Mouse (Mus musculus) intestine, embryonic 16.5 days (tissue): ENCODE results near the gene Lrfn4. TPM values are rescaled to one million over a fixed set of nuclear protein-coding genes. Genes with fewer than 3 reads are reported as not detected.

Experiments used
- ATAC-seq: fragments of 200-750 bp; cut with Nextera tagmentation; 2 replicates; pipeline ENCODE4 v1.8.0; 2017; ENCODE audit warnings: moderate TSS enrichment, moderate library complexity
- H3K27ac ChIP-seq: fragments of 300-500 bp; sonication (generic); 2 replicates; pipeline ENCODE4 v1.5.1; 2014; ENCODE audit warnings: mild to moderate bottlenecking, low read length
- H3K27me3 ChIP-seq: fragments of 300-500 bp; sonication (generic); replicated peaks from 2 replicates; pipeline ENCODE4 v1.6.1; 2014; ENCODE audit warnings: low read length, control low read depth, mixed read lengths; ENCODE audit not compliant: control insufficient read depth, insufficient read depth
- H3K36me3 ChIP-seq: fragments of 300-500 bp; sonication (generic); 2 replicates; pipeline ENCODE4 v1.6.1; 2014; ENCODE audit warnings: low read length, control low read depth; ENCODE audit not compliant: control insufficient read depth, insufficient read depth
- H3K4me1 ChIP-seq: fragments of 300-500 bp; sonication (generic); 2 replicates; pipeline ENCODE4 v1.6.1; 2014; ENCODE audit warnings: low read length, control low read depth, mixed read lengths; ENCODE audit not compliant: control insufficient read depth, insufficient read depth
- H3K4me2 ChIP-seq: fragments of 300-500 bp; sonication (generic); 2 replicates; pipeline ENCODE4 v1.6.1; 2014; ENCODE audit warnings: low read depth, low read length, control low read depth
- H3K4me3 ChIP-seq: fragments of 300-500 bp; sonication (generic); 2 replicates; pipeline ENCODE4 v1.5.1; 2014; ENCODE audit warnings: mild to moderate bottlenecking, low read length
- H3K9ac ChIP-seq: fragments of 300-500 bp; sonication (generic); 2 replicates; pipeline ENCODE4 v1.6.1; 2014; ENCODE audit warnings: low read depth, low read length
- H3K9me3 ChIP-seq: fragments of 300-500 bp; sonication (generic); 2 replicates; pipeline ENCODE4 v1.6.1; 2016; ENCODE audit warnings: low read length, control low read depth; ENCODE audit not compliant: control insufficient read depth
- WGBS: fragments of 180-500 bp; shearing (Covaris S2); extraction: QIAGEN DNeasy Blood & Tissue Kit; methylation state at CpG from one replicate; pipeline ENCODE4 v1.1.7; 2014; 5-methylcytosine and 5-hydroxymethylcytosine counted together
- polyA plus RNA-seq: library from polyadenylated mRNA; unstranded; fragments of >200 nt; fragmentation: Nextera tagmentation; extraction: Ambion mirVana; gene quantifications from 2 replicates; pipeline ENCODE4 v1.2.1, GENCODE M21; 2015

Gene Lrfn4
- polyA plus RNA-seq, 1 experiment from 2014 or later, result 2.7 TPM

DNA sequence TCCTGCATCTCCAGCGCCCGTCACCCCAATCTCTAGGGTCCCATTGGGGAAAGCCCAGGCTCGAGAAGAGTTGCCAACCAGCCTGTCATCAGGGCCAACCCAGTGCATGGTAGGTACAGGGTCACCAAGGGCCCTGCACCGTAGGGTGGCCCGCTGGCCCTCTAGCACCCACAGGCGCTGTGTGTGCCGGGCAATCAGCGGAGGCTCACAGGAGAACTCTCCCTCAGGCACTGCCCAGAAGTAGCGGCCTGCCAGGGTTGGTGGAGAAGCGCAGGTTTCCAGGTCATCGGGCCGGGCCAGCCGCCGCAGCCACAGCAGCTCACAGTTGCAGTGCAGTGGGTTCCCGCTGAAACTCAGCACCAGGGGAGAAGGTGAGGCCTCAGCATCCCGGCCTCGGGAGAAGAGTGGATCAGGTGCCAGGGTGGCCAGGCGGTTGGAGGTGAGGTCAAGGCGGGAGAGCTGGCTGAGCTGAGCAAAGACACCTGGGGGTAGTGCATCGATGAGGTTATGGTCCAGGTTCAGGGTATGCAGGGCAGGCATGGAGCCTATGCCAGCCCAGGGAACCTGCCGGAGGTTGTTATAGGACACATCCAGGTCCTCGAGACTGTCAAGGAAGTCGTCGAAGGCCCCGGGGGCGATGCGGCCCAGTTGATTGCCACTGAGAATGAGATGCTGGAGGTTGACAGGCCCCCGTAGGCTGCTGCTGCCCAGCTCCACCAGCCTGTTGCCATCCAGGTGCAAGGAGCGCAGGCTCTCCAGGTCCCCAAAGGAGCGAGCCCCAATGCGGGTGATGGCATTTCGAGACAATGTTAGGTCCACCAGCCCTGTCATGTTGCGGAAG, 1.8 kb downstream of the Lrfn4 start:
- peak overlapping the region; percentile 94 for H3K4me3 ChIP-seq
- no peak for ATAC-seq
- peak overlapping the region; percentile 82; the same call in 1 of the 2 replicates for H3K4me2 ChIP-seq
- H3K36me3 ChIP-seq, result peaks cover 16% of the 10 kb centered on the region
- H3K9ac ChIP-seq, result peak overlapping the region; percentile 92
- WGBS, result 89% methylated on average over 33 of the region's 33 CpGs
- no peaks in the 10 kb centered on the region for H3K9me3 ChIP-seq
- peaks cover 31% of the 10 kb centered on the region for H3K4me1 ChIP-seq
- no peaks in the 10 kb centered on the region for H3K27me3 ChIP-seq
- H3K27ac ChIP-seq, result no peak overlapping the region; the same call in 1 of the 2 replicates

DNA sequence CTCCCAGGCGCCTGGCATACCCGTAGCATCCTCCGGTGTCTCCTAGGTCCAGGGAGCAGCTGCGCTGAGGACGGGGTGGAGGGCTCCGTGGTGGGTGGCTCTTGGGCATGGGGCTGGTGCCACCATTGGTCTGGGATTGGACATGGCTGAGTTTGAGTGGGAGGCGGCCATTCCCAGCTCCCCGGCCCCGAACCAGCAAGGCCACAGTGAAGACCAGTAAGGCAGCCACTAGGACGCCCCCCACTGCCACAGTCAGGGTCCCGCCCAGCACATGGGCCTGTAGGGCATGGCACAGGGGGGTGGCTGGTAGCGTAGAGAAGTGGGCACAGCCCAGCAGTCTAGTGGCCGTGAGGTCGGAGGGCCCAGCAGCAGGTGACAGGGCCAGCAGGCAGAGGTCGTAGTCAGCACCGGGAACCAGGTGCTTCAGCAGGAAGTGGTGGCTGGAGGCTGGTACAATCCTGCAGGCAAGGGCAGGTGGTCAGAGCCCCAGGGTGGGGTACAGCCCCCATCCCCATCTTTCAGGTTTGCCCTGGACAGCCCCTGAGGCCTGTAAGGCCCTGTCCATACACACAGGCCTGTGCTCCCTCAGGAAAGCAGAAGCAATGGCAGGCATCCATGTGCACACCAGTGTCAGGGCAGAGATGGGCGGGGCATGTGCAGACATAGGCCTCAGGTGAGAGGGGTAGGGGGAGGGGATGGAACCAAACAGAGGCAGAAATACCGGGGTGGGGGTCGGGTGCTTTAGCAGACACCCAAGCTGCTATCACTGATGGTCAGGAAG, 3.1 kb downstream of the Lrfn4 start:
- no peaks in the 10 kb centered on the region for H3K9me3 ChIP-seq
- H3K4me1 ChIP-seq, result peaks cover 31% of the 10 kb centered on the region
- 0 out of 2 replicates have a peak overlapping the region, but pooled peaks have one; percentile 31 for H3K9ac ChIP-seq
- no peak for ATAC-seq
- H3K4me3 ChIP-seq, result no peak overlapping the region
- 89% methylated on average over 19 of the region's 19 CpGs for WGBS
- H3K27me3 ChIP-seq, result no peaks in the 10 kb centered on the region
- no peak overlapping the region for H3K4me2 ChIP-seq
- H3K27ac ChIP-seq, result no peak overlapping the region
- H3K36me3 ChIP-seq, result peaks cover 16% of the 10 kb centered on the region

DNA sequence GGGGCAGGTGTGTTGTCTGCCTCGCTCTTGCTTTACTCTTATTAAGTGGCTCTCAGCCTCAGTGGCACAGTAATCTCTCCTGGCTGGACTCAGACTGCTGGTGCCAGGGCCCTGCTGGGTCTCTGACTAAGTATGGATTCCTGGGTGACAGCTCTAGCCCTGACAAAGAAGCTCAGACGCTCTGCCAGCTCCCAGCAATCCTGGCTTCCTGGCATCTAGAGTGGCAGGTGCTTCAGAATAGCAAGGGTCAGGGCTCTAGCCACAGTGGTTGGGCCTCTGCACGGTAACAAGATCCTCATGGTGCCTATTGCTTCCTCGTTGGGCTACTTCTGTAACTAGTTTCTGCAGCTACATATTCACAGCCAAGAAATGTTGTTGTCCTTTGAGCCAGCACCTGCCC, 5.4 kb downstream of the Lrfn4 start:
- Histone ChIP-seq H3K4me3 (no peak overlapping the region), H3K27me3 (no peaks in the 10 kb centered on the region), H3K36me3 (peaks cover 16% of the 10 kb centered on the region), H3K4me1 (peaks cover 27% of the 10 kb centered on the region), H3K9me3 (no peaks in the 10 kb centered on the region), H3K9ac (no peak overlapping the region), H3K27ac (no peak overlapping the region), H3K4me2 (no peak overlapping the region)
- 62% methylated on average over 4 of the region's 4 CpGs for WGBS
- no peak for ATAC-seq

DNA sequence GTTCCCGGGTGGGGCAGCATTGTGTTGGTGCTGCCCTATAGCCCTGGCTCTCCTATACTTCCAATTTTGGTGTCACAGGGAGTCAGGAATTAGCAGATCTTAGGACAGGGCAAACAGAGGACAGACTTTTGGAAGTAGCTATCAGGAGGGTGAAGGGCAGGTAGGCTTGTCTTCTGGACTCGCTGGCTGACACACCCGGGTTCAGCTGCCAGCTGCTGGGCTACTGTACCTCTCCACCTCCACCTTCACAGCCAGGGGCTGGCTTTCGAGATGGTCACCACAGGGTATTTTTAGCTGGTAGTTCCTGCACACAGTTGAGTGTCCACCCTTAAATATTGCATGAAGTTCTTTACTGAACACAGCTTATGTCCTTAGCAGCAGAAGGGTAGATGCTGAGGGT, 7.0 kb downstream of the Lrfn4 start:
- H3K4me1 ChIP-seq, result peaks cover 33% of the 10 kb centered on the region
- no peak overlapping the region for H3K9ac ChIP-seq
- no peak for ATAC-seq
- H3K9me3 ChIP-seq, result no peaks in the 10 kb centered on the region
- H3K4me3 ChIP-seq, result no peak overlapping the region
- no peak overlapping the region for H3K27ac ChIP-seq
- peaks cover 15% of the 10 kb centered on the region for H3K36me3 ChIP-seq
- no peak overlapping the region for H3K4me2 ChIP-seq
- H3K27me3 ChIP-seq, result no peaks in the 10 kb centered on the region
- WGBS, result 82% methylated on average over 4 of the region's 4 CpGs

DNA sequence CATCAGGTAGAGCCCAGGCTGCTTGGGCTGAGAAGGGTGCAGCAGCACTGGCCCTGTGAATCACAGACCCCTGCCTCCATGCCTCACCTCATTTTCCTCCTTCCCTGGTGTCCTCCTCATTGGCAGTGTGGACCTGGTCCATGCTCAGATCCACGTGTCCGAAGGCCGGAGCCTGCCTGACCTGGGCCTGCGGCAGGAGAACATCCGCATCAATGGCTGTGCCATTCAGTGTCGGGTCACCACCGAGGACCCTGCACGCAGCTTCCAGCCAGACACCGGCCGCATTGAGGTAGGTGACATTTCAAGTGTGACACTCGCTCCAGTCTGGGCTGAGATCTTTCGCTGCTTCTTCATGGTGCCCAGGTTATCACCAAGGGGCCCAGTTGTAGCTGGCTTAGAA, 8.1 kb downstream of the Lrfn4 start:
- WGBS, result 91% methylated on average over 12 of the region's 12 CpGs
- H3K4me1 ChIP-seq, result peaks cover 25% of the 10 kb centered on the region
- H3K27me3 ChIP-seq, result no peaks in the 10 kb centered on the region
- no peak overlapping the region for H3K4me2 ChIP-seq
- no peak for ATAC-seq
- H3K27ac ChIP-seq, result no peak overlapping the region
- peaks cover 9% of the 10 kb centered on the region for H3K36me3 ChIP-seq
- H3K9me3 ChIP-seq, result no peaks in the 10 kb centered on the region
- H3K9ac ChIP-seq, result no peak overlapping the region
- no peak overlapping the region for H3K4me3 ChIP-seq

DNA sequence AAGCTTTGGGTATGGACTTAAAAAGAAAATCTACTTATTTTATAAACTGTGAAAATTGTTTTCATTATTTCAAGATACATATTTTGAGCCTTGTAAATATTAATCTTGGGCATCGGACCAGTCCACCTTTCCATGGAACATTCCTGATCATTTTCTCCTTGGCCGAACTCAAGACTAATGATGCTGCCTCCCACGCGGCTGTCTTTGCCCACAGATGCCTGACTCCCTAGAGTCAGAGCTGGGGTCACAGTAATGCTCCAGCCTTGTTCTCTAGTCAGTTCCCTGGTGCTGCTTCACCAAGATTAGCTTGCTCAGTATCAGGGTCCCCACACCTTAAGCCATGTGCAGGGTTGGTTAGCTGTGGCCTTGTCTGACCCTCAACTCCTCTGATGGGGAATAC, 9.8 kb downstream of the Lrfn4 start:
- Histone ChIP-seq H3K9ac (no peak overlapping the region), H3K4me3 (no peak overlapping the region), H3K27me3 (no peaks in the 10 kb centered on the region), H3K27ac (no peak overlapping the region), H3K9me3 (no peaks in the 10 kb centered on the region), H3K4me2 (no peak overlapping the region), H3K4me1 (peaks cover 24% of the 10 kb centered on the region), H3K36me3 (no peaks in the 10 kb centered on the region)
- 66% methylated on average over 4 of the region's 4 CpGs for WGBS
- no peak for ATAC-seq

DNA sequence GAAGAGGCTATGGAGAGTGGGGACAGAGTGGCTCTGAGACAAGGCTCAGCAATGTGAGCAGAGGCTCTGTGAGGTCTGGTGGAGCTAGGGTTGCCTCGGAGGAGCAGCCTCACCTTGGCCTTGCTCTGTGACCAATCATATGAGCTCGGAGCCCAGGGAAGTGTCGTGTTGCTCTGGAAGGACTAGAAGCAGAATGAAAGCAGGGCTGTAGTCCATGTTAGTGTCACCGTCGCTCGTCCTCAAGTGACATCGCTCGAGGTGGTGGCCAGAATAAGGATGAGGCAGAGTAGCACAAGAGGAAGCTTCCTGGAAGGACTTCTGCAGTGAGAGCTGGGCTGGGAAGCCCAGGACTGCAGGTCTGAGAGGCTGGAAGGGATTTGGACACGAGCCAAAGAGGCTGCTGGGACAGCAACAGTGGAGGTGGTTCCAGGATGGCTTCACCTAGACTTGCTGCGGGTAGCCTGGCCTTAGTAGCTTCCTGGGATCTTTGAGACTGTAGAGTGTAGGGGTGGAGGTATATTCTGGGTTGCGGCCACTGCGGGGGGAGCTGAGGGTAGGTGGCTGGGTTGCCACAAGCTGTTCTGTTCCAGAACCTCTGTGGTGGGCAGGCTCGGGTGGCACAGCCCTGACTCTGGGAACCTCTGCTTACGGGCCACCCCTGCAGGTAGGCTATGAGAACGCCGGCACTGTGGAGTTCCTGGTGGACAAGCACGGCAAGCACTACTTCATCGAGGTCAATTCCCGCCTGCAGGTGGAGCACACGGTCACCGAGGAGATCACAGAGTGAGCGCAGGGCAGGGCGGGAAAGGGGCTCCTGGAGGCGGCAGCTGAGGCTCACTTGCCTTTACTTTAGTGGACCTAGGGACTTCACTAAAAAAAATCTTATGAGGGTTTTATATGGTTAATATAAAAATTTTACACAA, 11.4 kb downstream of the Lrfn4 start:
- Histone ChIP-seq H3K36me3 (no peaks in the 10 kb centered on the region), H3K4me1 (peaks cover 18% of the 10 kb centered on the region), H3K9ac (peak overlapping the region; percentile 51), H3K4me2 (no peak overlapping the region; the same call in 1 of the 2 replicates), H3K27ac (peak overlapping the region; percentile 19; the same call in 1 of the 2 replicates), H3K27me3 (no peaks in the 10 kb centered on the region), H3K4me3 (no peak overlapping the region), H3K9me3 (no peaks in the 10 kb centered on the region)
- peak; percentile 82 for ATAC-seq
- WGBS, result 35% methylated on average over 24 of the region's 24 CpGs

DNA sequence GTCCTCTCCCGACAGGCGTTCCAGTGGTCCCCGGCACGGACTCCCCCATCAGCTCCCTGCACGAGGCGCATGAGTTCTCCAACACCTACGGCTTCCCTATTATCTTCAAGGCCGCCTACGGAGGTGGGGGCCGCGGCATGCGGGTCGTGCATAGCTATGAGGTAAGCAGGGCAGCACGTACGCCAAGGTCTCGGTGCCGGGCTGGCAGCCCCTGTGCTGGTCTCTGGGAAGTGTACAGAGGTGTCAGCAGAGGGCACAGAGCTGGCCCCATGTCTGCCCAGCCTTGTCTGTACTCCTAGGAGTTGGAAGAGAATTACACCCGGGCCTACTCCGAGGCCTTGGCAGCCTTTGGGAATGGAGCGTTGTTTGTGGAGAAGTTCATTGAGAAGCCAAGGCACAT, 13.0 kb downstream of the Lrfn4 start:
- H3K4me2 ChIP-seq, result no peak overlapping the region
- H3K27me3 ChIP-seq, result no peaks in the 10 kb centered on the region
- no peaks in the 10 kb centered on the region for H3K36me3 ChIP-seq
- 87% methylated on average over 20 of the region's 20 CpGs for WGBS
- no peak for ATAC-seq
- no peak overlapping the region for H3K9ac ChIP-seq
- peaks cover 22% of the 10 kb centered on the region for H3K4me1 ChIP-seq
- no peak overlapping the region for H3K4me3 ChIP-seq
- H3K27ac ChIP-seq, result no peak overlapping the region
- H3K9me3 ChIP-seq, result no peaks in the 10 kb centered on the region

DNA sequence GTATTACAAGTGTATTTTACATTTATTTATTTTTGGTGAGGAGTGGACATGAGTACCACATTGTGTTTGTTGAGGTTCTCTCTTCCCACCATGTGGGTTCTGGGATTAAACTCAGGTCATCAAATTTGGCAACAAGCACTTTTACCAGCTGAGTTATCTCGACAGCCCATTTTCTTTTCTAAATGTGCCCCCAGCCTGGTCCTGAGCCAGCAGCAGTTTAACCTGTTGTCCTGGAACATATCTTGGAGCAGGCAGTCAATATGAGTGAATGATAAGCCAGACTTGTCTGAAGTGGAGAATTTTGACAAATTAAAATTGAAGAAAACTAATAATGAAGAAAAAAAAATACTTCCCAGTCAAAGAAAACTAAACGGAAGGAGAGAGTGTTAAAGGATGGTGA, 19.4 kb downstream of the Lrfn4 start:
- 61% methylated on average over 2 of the region's 2 CpGs for WGBS
- ATAC-seq, result no peak
- H3K4me1 ChIP-seq, result peaks cover 10% of the 10 kb centered on the region; the same call in 1 of the 2 replicates
- no peak overlapping the region for H3K27ac ChIP-seq
- H3K9ac ChIP-seq, result no peak overlapping the region
- no peak overlapping the region for H3K4me3 ChIP-seq
- no peaks in the 10 kb centered on the region for H3K9me3 ChIP-seq
- no peaks in the 10 kb centered on the region for H3K27me3 ChIP-seq
- H3K36me3 ChIP-seq, result no peaks in the 10 kb centered on the region
- H3K4me2 ChIP-seq, result no peak overlapping the region
